Mouse (Mus musculus): ENCODE data around the gene Acpp.

GRCm38 (mm10) chr9:104251687-104252086, 85.9 kb downstream of the Acpp start:
- TF ChIP-seq POLR2A (IDR thresholded peaks at IDR 0.05; ENCODE audit: control insufficient read depth, low read depth, low read length), result no peak
- TF ChIP-seq CTCF (IDR thresholded peaks at IDR 0.05; ENCODE audit: control insufficient read depth, insufficient read depth, insufficient replicate concordance, low read depth, low read length), result no peak

All from testis, adult 2 months (tissue).